Mouse (Mus musculus): ENCODE data around the gene Ocln. TPM values are rescaled to one million over a fixed set of nuclear protein-coding genes. Genes with fewer than 3 reads are reported as not detected.

Ocln gene
- polyA plus RNA-seq, 1 experiment = not detected

- peaks cover 55% of the 10 kb centered on the region for H3K27me3 ChIP-seq (ENCODE audit: control insufficient read depth)
- peaks cover 7% of the 10 kb centered on the region for H3K4me1 ChIP-seq (ENCODE audit: control insufficient read depth)
- H3K4me3 ChIP-seq (replicated peaks) = peak overlapping the region; percentile 60
- no peaks in the 10 kb centered on the region; the same call in 1 of the 2 replicates for H3K36me3 ChIP-seq (ENCODE audit: control insufficient read depth)
- TF ChIP-seq GATA1 (IDR thresholded peaks at IDR 0.05; ENCODE audit: low read length) = no peak
- no peak for TF ChIP-seq TAL1 (IDR thresholded peaks at IDR 0.05; ENCODE audit: low read length)
- no peaks in the 10 kb centered on the region; the same call in 1 of the 2 replicates for H3K9me3 ChIP-seq (ENCODE audit: control insufficient read depth, low read length)
Observed at GRCm38 (mm10) chr13:100551371-100552008, 1.0 kb downstream of the Ocln start.

- peaks cover 3% of the 10 kb centered on the region; the same call in 1 of the 2 replicates for H3K4me1 ChIP-seq (ENCODE audit: control insufficient read depth)
Observed at GRCm38 (mm10) chr13:100547269-100547668, 5.2 kb downstream of the Ocln start.

GRCm38 (mm10) chr13:100545510-100545909 lies 7.0 kb downstream of the Ocln start:
- Histone ChIP-seq H3K9me3 (ENCODE audit: control insufficient read depth, low read length) (no peaks in the 10 kb centered on the region), H3K4me1 (ENCODE audit: control insufficient read depth) (no peaks in the 10 kb centered on the region), H3K36me3 (ENCODE audit: control insufficient read depth) (no peaks in the 10 kb centered on the region; the same call in 1 of the 2 replicates), H3K4me3 (replicated peaks) (no peak overlapping the region), H3K27me3 (ENCODE audit: control insufficient read depth) (peaks cover 11% of the 10 kb centered on the region)
- TF ChIP-seq GATA1 (IDR thresholded peaks at IDR 0.05; ENCODE audit: low read length) = no peak
- TF ChIP-seq TAL1 (IDR thresholded peaks at IDR 0.05; ENCODE audit: low read length) = no peak

More at GRCm38 (mm10) chr13:100547269-100547668, 5.2 kb downstream of the Ocln start:
- H3K9me3 ChIP-seq (ENCODE audit: control insufficient read depth, low read length) = no peaks in the 10 kb centered on the region
- no peak overlapping the region for H3K4me3 ChIP-seq (replicated peaks)
- H3K36me3 ChIP-seq (ENCODE audit: control insufficient read depth) = no peaks in the 10 kb centered on the region; the same call in 1 of the 2 replicates
- peaks cover 28% of the 10 kb centered on the region for H3K27me3 ChIP-seq (ENCODE audit: control insufficient read depth)
- TF ChIP-seq TAL1 (IDR thresholded peaks at IDR 0.05; ENCODE audit: low read length) (no peak), GATA1 (IDR thresholded peaks at IDR 0.05; ENCODE audit: low read length) (no peak)

- H3K9me3 ChIP-seq (ENCODE audit: control insufficient read depth, low read length) = no peaks in the 10 kb centered on the region
- TF ChIP-seq TAL1 (IDR thresholded peaks at IDR 0.05; ENCODE audit: low read length) = no peak
- TF ChIP-seq GATA1 (IDR thresholded peaks at IDR 0.05; ENCODE audit: low read length) = no peak
- no peak overlapping the region for H3K4me3 ChIP-seq (replicated peaks)
- no peaks in the 10 kb centered on the region for H3K4me1 ChIP-seq (ENCODE audit: control insufficient read depth)
- H3K27me3 ChIP-seq (ENCODE audit: control insufficient read depth) = no peaks in the 10 kb centered on the region; the same call in 1 of the 2 replicates
- no peaks in the 10 kb centered on the region; the same call in 1 of the 2 replicates for H3K36me3 ChIP-seq (ENCODE audit: control insufficient read depth)
Observed at GRCm38 (mm10) chr13:100544220-100544662, 8.3 kb downstream of the Ocln start.

- no peak overlapping the region for H3K4me3 ChIP-seq (replicated peaks)
- H3K27me3 ChIP-seq (ENCODE audit: control insufficient read depth) = no peaks in the 10 kb centered on the region; the same call in 1 of the 2 replicates
- H3K36me3 ChIP-seq (ENCODE audit: control insufficient read depth) = no peaks in the 10 kb centered on the region; the same call in 1 of the 2 replicates
- H3K9me3 ChIP-seq (ENCODE audit: control insufficient read depth, low read length) = no peaks in the 10 kb centered on the region
- H3K4me1 ChIP-seq (ENCODE audit: control insufficient read depth) = no peaks in the 10 kb centered on the region
- no peak for TF ChIP-seq GATA1 (IDR thresholded peaks at IDR 0.05; ENCODE audit: low read length)
- TF ChIP-seq TAL1 (IDR thresholded peaks at IDR 0.05; ENCODE audit: low read length) = no peak
Observed at GRCm38 (mm10) chr13:100543011-100543767, 9.3 kb downstream of the Ocln start.

GRCm38 (mm10) chr13:100536149-100536548 lies 16.4 kb downstream of the Ocln start:
- TF ChIP-seq TAL1 (IDR thresholded peaks at IDR 0.05; ENCODE audit: low read length) = no peak
- no peak for TF ChIP-seq GATA1 (IDR thresholded peaks at IDR 0.05; ENCODE audit: low read length)
- H3K27me3 ChIP-seq (ENCODE audit: control insufficient read depth) = no peaks in the 10 kb centered on the region
- H3K9me3 ChIP-seq (ENCODE audit: control insufficient read depth, low read length) = no peaks in the 10 kb centered on the region
- H3K4me1 ChIP-seq (ENCODE audit: control insufficient read depth) = no peaks in the 10 kb centered on the region
- no peaks in the 10 kb centered on the region; the same call in 1 of the 2 replicates for H3K36me3 ChIP-seq (ENCODE audit: control insufficient read depth)
- H3K4me3 ChIP-seq (replicated peaks) = no peak overlapping the region

- Histone ChIP-seq H3K9me3 (ENCODE audit: control insufficient read depth, low read length) (peaks cover 2% of the 10 kb centered on the region; the same call in 1 of the 2 replicates), H3K27me3 (ENCODE audit: control insufficient read depth) (no peaks in the 10 kb centered on the region), H3K36me3 (ENCODE audit: control insufficient read depth) (no peaks in the 10 kb centered on the region), H3K4me3 (replicated peaks) (no peak overlapping the region), H3K4me1 (ENCODE audit: control insufficient read depth) (no peaks in the 10 kb centered on the region)
- TF ChIP-seq TAL1 (IDR thresholded peaks at IDR 0.05; ENCODE audit: low read length) = no peak
- no peak for TF ChIP-seq GATA1 (IDR thresholded peaks at IDR 0.05; ENCODE audit: low read length)
Observed at GRCm38 (mm10) chr13:100532788-100533365, 19.6 kb downstream of the Ocln start.

- H3K27me3 ChIP-seq (ENCODE audit: control insufficient read depth) = no peaks in the 10 kb centered on the region
- no peak for TF ChIP-seq GATA1 (IDR thresholded peaks at IDR 0.05; ENCODE audit: low read length)
- no peak for TF ChIP-seq TAL1 (IDR thresholded peaks at IDR 0.05; ENCODE audit: low read length)
- no peaks in the 10 kb centered on the region; the same call in 1 of the 2 replicates for H3K36me3 ChIP-seq (ENCODE audit: control insufficient read depth)
- peaks cover 2% of the 10 kb centered on the region; the same call in 1 of the 2 replicates for H3K9me3 ChIP-seq (ENCODE audit: control insufficient read depth, low read length)
- H3K4me3 ChIP-seq (replicated peaks) = no peak overlapping the region
- H3K4me1 ChIP-seq (ENCODE audit: control insufficient read depth) = peaks cover 9% of the 10 kb centered on the region; the same call in 1 of the 2 replicates
Observed at GRCm38 (mm10) chr13:100526649-100527038, 25.9 kb downstream of the Ocln start.

All from erythroblast, embryonic 14.5 days (primary cell).